Mouse (Mus musculus) embryonic fibroblast, embryonic 13.5 days (primary cell): ENCODE measurements around the gene Myo9a.

Source experiments
- CTCF ChIP-seq: IDR thresholded peaks from 2 replicates; pipeline ENCODE4 v1.5.1; 2011; ENCODE audit warnings: mild to moderate bottlenecking, control low read depth, low read length, moderate library complexity, borderline replicate concordance; ENCODE audit not compliant: insufficient read depth
- POLR2A ChIP-seq: IDR thresholded peaks from 2 replicates; pipeline ENCODE4 v1.6.1; 2011; ENCODE audit warnings: low read depth, mild to moderate bottlenecking, control low read depth, low read length, moderate library complexity

DNA sequence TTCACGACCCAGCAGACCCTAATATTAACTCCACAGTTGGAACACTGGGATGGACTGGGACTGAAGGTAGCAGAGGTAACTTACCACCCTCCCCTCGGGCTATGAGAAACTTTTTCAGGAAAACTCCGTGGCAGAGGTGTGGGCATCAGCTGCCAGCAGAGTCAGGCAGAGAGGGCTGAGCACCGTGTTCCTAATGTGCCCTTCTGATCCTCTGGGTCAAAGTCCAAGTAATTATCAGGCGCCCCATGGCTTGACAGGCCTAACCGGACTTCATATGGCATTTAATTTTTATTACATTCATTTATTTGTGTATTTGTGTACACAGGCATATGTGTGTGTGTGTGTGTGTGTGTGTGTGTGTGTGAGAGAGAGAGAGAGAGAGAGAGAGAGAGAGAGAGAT is 47.6 kb upstream of the Myo9a start:
- TF ChIP-seq POLR2A (no peak), CTCF (no peak)
